Mouse (Mus musculus) A20 (cell line): Measurements from ENCODE around the gene Dmc1.
A peak's percentile ranks its signal among the peaks of the same experiment; 100 is the strongest.

ENCODE experiments used
- DNase-seq: peaks from one replicate; pipeline ENCODE4 v3.0.0-alpha.2; 2011; ENCODE audit warnings: low read depth, low spot score

The Dmc1 gene

GRCm38 (mm10) chr15:79604990-79605665, at the start of gene Dmc1:
Gene Dmc1, minus strand, starts transcription at chr15:79605109.
- no peak for DNase-seq

GRCm38 (mm10) chr15:79651481-79651880, 46.6 kb upstream of the Dmc1 start:
- peak; percentile 62 for DNase-seq

GRCm38 (mm10) chr15:79650569-79650968, 45.7 kb upstream of the Dmc1 start:
- peak; percentile 71 for DNase-seq

- DNase-seq, result no peak
Observed at GRCm38 (mm10) chr15:79648130-79648529, 43.2 kb upstream of the Dmc1 start.

- DNase-seq, result no peak
Observed at GRCm38 (mm10) chr15:79645483-79645882, 40.6 kb upstream of the Dmc1 start.

DNA sequence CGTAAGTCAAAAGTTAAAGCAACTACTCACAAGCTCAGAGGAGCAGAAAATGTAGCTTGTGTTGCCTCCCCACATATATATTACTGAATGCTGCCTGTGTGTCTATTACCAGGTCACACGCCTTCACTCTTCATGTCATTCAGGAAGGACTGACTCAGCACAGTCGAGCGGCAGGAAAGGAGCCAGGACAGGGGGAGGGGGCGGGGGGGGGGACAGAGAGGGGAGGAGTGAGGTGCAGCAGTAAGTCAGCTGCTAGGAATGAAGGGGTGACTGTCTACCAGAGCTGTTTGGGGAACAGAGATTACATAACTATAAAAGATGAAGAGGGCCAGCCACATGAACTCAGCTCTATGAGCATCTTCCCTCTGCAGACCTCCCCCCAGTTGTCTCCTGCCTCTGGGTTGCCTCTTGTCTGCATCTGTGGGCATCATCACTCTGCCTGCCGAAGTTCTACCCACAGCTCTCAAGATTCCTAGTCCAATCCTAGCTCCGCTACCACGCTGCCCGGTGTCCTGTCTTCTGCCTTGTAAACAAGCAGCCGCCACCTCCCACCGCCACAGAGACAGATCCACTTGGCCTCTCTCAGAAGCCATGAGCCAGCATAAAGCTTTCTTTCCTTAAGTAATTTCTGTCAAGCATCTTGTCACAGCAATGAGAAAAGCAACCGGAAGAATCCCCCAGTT, 36.4 kb upstream of the Dmc1 start:
- DNase-seq, result no peak

DNA sequence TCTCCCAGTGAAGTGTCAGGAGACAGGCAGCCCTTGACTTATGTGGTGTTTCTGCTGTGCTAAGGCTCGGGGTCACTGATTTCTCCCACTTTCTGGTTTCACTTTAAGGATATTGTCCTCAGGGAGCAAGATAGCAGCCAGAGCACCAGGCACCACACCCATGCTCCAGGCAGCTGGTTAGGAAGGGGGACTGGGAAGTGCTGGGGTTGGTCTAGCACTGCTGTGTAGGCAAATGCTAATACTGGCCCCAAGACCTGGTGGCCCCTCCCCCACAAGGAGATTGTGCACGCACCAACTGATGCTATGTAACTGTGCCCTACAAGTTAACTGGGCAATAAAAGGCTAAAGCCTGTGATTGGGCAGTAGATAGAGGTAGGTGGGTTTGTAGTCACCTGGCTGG, 25.6 kb upstream of the Dmc1 start:
- DNase-seq, result no peak

DNA sequence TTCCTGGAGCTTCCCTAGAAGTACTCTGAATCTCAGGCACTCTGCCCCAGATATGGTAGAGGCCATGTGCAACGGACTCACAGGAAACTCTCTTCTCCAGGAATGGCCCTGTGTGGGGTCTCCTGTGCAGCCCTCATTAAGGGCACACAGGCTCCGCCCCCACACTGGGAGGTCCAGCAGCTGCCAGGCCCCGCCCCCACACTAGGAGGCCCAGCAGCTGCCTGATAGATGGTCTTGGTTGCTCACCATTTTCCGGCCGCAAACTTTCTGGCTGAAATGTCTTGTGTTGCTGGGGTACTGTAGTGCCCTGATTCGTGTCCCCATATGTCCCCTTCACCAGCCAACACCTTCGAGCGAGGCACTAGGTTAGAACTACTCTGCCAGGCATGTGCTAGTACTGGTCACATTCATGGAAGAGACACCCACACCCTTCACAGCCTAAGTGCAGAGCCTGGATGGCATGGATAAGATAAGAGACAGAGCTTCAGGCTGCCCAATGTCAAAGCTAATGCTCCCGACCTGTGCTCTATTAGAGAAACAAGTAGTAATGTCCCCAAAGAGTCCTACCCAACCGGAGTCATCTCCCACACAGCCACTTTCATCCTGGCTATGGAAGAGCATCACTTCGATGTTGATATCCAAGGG, 15.0 kb upstream of the Dmc1 start:
- DNase-seq, result no peak

DNA sequence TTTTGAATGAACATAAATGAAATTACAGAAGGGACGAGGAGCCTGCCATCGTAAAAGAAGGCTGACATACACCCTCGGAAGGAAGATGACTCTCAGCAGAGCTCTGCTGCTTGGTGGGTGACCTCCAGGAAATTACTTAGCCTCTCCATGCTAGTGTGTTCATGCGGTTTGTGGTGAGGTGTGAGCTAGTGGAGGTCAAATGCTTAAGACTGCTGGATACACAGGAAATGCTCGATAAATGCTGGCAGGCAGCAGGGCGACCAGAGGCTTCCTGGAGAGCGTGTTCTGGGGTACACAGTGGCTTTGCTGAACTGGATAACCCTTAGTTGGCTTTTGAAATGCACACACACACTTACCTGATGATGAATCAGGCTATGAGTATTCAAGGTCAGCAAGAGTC, 13.5 kb upstream of the Dmc1 start:
- DNase-seq, result no peak

DNA sequence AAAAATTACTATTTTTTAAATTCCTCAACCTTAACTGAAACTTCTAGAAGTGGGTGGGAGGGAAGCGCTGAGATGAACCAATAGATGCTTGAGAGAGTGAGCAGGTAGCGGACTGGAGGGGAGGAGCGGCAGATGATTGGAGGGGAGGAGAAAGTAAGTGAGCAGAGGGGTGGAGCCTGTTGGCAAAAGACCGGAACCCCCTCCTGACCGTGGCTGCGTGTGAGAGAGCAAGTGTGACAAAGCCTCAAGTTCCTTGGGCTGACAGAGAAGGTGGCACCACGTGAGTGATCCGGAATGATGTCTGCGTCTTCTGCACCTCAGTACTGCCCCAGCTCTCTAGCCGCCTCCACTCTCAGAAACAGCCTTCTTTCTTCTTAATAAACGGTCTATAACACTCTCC, 12.2 kb upstream of the Dmc1 start:
- peak; percentile 86 for DNase-seq

GRCm38 (mm10) chr15:79616729-79617128, 11.8 kb upstream of the Dmc1 start:
- peak; percentile 75 for DNase-seq

DNA sequence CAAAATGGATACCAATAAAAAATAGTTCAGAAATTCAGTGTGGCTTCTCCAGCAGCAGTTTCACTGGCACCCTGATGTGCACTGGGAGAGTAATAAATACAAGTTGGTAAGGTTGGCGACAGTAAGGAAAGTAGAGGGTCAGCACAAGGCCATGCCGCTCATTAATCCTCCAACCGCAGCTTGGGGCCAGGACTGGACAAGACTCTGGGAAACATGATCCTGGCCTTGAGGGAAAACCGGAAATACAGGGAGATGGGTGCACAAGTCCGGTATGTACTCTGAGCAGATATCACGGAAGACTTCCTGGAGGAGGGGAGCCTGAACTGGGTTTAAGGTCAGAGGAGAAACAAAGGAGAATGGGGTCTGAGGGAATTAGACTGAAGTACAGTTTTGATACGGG, 10.6 kb upstream of the Dmc1 start:
- no peak for DNase-seq

- DNase-seq, result no peak
Observed at GRCm38 (mm10) chr15:79609226-79609625, 4.3 kb upstream of the Dmc1 start.

GRCm38 (mm10) chr15:79608214-79608613, 3.3 kb upstream of the Dmc1 start:
- DNase-seq, result no peak

- peak; percentile 22 for DNase-seq
Observed at GRCm38 (mm10) chr15:79607757-79608156, 2.8 kb upstream of the Dmc1 start.

GRCm38 (mm10) chr15:79606161-79606560, 1.3 kb upstream of the Dmc1 start:
- DNase-seq, result no peak

GRCm38 (mm10) chr15:79600176-79600575, 4.7 kb downstream of the Dmc1 start:
- DNase-seq, result no peak

GRCm38 (mm10) chr15:79598715-79599114, 6.2 kb downstream of the Dmc1 start:
- no peak for DNase-seq

DNA sequence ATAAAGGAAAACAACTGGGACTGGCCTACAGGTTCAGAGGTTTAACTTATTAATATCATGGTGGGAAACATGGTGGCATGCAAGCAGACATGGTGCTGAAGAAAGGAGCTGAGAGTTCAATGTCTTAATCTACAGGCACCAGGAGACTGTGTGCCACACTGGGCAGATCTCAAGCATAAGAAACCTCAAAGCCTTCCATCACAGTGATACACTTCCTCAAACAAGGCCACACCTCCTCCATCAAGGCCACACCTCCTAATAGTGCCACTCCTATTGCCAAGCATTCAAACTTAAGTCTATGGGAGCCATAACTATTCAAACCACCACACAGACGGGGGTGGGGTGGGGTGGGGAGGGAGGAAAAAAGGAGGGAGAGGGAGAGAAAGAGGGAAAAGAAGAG, 23.3 kb downstream of the Dmc1 start:
- peak; percentile 33 for DNase-seq

DNA sequence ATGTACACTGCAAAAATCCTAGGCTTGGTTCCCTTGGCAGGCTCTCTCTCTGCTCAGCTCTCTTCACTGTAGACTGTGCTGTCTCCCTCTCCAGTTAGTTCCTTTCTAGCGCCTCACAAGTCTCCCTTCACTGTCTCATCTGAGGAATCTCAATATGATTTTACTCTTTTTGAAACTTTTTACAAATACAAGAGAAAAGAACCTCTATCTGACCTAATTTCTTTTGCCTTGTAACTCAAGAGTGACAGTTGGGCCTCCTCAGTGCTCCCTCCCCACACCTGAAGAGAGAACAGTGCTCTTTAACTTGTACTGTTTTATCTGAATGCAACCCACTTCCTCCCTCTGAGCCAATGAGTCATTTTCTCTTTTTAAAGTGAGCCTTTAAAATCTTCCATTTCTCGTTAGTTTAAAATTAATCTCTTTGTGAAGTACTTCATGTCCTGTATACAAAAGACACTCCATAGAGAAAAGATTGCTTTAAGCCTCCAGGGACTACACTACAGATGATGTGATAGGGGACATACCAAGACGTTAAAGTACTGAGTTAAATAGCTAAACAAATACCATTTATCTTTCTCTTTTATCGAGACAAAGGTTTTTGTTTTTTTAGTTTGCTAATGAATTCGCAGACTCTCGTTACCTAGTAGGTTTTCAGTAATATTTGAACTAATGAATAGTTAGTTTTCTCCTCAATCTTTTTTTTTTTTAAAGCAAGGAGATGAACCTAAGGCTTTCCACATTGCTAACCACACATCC, 27.1 kb downstream of the Dmc1 start:
- peak; percentile 18 for DNase-seq

GRCm38 (mm10) chr15:79576947-79577346, 28.0 kb downstream of the Dmc1 start:
- no peak for DNase-seq

DNA sequence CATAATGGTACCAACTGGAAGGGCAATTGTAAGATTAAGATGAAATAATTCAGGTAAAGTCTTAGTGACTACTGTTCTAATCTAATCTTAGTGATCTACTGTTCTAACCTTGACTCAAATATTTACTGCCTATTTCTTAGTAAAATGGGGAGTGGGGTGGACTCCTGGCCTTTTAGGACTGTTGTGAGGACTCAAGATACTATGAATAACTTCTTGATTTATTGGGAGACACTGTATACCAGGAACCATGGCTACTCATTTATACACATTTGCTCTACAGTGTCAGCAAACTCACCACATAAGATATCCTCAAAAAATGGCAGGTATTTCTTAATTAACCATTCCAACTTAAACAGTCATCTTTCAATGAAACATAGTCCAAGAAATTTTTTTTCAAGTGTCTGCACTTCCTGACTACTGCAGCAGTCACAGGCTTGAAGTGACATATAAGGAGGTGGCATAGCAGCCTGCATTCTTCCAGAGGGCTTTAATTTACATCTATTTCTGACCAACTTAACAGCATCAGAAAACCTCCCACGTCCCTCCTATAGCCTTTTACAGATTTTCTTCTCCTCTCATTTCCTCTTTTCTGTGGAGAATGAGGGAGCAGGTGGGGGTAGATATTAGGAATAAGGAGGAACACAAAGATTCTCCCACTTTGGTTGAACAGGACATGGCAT, 29.2 kb downstream of the Dmc1 start:
- no peak for DNase-seq
